Mouse (Mus musculus): Measurements from ENCODE around the gene Smurf1.

DNA sequence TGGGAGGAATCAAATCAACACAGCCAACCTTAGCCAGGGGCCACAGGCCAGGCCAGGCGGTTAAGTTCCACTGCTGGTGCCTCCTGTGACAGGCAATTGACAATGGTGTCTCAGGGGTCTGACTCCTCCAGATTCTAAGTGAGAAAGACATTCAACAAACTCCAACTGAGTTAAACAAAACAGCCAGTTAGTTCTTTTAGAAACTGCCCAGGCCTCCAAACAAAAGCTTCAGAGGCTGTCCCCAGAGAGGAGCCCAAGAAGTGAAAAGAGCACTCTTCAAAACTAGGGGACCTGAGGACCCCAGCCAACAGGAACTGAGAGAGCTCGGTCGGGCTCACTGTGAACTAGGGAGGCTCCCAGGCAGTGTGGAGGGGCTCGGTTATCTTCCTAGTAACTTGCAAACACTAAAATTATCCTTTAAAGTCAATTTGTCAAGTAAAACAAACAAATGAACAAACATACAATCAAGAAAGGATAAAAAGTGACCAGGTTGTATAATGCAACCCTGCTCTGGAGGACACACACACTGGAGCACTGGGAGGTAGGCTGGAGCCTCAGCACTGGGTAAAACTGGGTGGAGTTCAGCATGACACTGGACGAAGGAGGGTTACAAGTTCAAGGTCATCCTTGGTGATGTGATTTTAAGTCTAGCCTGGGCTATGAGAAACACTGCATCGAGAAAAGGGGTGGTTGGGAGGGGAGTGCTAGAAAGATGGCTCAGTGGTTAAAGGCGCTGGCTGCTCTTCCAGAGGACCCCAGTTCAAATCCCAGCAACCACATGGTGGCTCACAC, 52.9 kb downstream of the Smurf1 start:
- no peak for TF ChIP-seq CTCF (IDR thresholded peaks at IDR 0.05; ENCODE audit: borderline replicate concordance, control insufficient read depth, extremely low read depth, insufficient read depth, low read length, poor library complexity)
- no peak for TF ChIP-seq POLR2A (IDR thresholded peaks at IDR 0.05; ENCODE audit: control insufficient read depth, extremely low read depth, insufficient read depth, low read length, poor library complexity)

Data from thymus, adult 2 months (tissue).